Mouse (Mus musculus): ENCODE results near the gene Dmbx1.

GRCm38 (mm10) chr4:115941242-115941820 is 1.6 kb upstream of the Dmbx1 start:
- TF ChIP-seq CTCF (conservative IDR thresholded peaks at IDR 0.05; ENCODE audit: low read length) = no peak
- TF ChIP-seq POU5F1 (IDR thresholded peaks at IDR 0.05; ENCODE audit: borderline replicate concordance, low read length) = no peak
